Mouse (Mus musculus) hindbrain, embryonic 14.5 days (tissue): ENCODE results near the gene Aifm2. TPM values are rescaled to one million over a fixed set of nuclear protein-coding genes. Genes with fewer than 3 reads are reported as not detected.

ENCODE experiments used
- ATAC-seq: fragments of 200-750 bp; cut with Nextera tagmentation; 2 replicates; pipeline ENCODE4 v1.8.0; 2017; ENCODE audit warnings: moderate number of reproducible peaks, mild to moderate bottlenecking, moderate TSS enrichment, moderate library complexity; ENCODE audit not compliant: low FRiP score
- DNase-seq: peaks from one replicate; pipeline ENCODE4 v3.0.0-alpha.2; 2015; ENCODE audit warnings: low spot score
- H3K27ac ChIP-seq: fragments of 300-500 bp; sonication (generic); 2 replicates; pipeline ENCODE4 v1.5.1; 2014; ENCODE audit warnings: mild to moderate bottlenecking, moderate library complexity
- H3K27me3 ChIP-seq: fragments of 300-500 bp; sonication (generic); 2 replicates; pipeline ENCODE4 v1.6.1; 2014; ENCODE audit warnings: mild to moderate bottlenecking, low read length, mixed read lengths; ENCODE audit not compliant: control insufficient read depth, insufficient read depth
- H3K36me3 ChIP-seq: fragments of 300-500 bp; sonication (generic); replicated peaks from 2 replicates; pipeline ENCODE4 v1.6.1; 2014; ENCODE audit not compliant: control insufficient read depth, insufficient read depth
- H3K4me1 ChIP-seq: fragments of 300-500 bp; sonication (generic); replicated peaks from 2 replicates; pipeline ENCODE4 v1.6.1; 2014; ENCODE audit warnings: antibody characterized with exemption, low read length, mixed read lengths; ENCODE audit not compliant: control insufficient read depth, insufficient read depth
- H3K4me2 ChIP-seq: fragments of 300-500 bp; sonication (generic); replicated peaks from 2 replicates; pipeline ENCODE4 v1.6.1; 2014; ENCODE audit warnings: mild to moderate bottlenecking, moderate library complexity
- H3K4me3 ChIP-seq: fragments of 300-500 bp; sonication (generic); replicated peaks from 2 replicates; pipeline ENCODE4 v1.5.1; 2014; ENCODE audit warnings: mild to moderate bottlenecking, low read length
- H3K9ac ChIP-seq: fragments of 300-500 bp; sonication (generic); 2 replicates; pipeline ENCODE4 v1.6.1; 2014
- H3K9me3 ChIP-seq: fragments of 300-500 bp; sonication (generic); 2 replicates; pipeline ENCODE4 v1.6.1; 2016; ENCODE audit warnings: low read length; ENCODE audit not compliant: control insufficient read depth
- WGBS: fragments of 180-500 bp; shearing (Covaris S2); extraction: QIAGEN DNeasy Blood & Tissue Kit; methylation state at CpG from one replicate; pipeline ENCODE4 v1.1.7; 2014; 5-methylcytosine and 5-hydroxymethylcytosine counted together
- polyA plus RNA-seq: library from polyadenylated mRNA; unstranded; fragments of >200 nt; fragmentation: Nextera tagmentation; extraction: Ambion mirVana; gene quantifications from 2 replicates; pipeline ENCODE4 v1.2.1, GENCODE M21; 2014

Aifm2 gene
- polyA plus RNA-seq, result 11.9 and 12.3 TPM in 2 replicates

DNA sequence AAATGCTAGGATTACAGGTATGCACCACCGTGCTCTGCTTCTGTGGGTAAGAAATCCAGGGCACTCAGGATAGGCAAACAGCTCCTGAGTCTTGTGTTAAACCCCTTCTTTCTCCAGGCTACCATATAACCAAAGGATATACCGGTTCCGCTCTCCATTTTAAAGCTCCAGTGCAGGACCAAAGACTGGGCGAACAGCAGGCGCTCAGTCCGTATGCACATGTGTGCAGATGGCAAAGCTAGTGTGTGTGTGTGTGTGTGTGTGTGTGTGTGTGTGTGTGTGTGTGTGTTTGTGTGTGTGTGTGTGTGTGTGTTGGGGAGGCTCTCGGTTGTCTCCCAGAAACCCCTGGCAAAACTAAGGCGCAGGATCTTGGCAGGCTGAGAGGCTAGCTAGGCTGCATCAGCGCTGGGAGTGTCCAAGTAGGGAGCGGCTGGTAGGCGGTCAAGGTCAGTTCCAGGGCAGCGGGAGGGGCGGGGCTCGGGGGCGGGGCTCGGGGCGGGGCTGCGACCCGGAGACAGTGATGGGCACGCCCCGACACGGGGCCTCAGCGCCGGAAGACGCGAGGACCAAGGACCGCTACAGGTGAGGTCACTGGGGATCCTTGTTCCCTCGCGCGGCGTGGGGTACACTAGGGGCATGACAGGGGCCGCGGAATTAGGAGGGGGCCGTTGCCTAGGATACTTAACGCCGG is at the start of gene Aifm2:
Aifm2 (plus strand) TSS at position 493 of the 691 bp plus-strand sequence.
- Histone ChIP-seq H3K4me1 (no peaks in the 10 kb centered on the region), H3K4me3 (peak within 1 kb of the TSS; percentile 44), H3K27ac (no peak within 1 kb of the TSS), H3K4me2 (peak within 1 kb of the TSS; percentile 66), H3K27me3 (peaks cover 4% of the 10 kb centered on the region; the same call in 1 of the 2 replicates), H3K9me3 (no peaks in the 10 kb centered on the region), H3K36me3 (no peaks in the 10 kb centered on the region), H3K9ac (peak within 1 kb of the TSS; percentile 48)
- WGBS, result 14% methylated on average over 33 of the region's 36 CpGs
- DNase-seq (peak; percentile 34), ATAC-seq (peak; percentile 62; the same call in 1 of the 2 replicates)

DNA sequence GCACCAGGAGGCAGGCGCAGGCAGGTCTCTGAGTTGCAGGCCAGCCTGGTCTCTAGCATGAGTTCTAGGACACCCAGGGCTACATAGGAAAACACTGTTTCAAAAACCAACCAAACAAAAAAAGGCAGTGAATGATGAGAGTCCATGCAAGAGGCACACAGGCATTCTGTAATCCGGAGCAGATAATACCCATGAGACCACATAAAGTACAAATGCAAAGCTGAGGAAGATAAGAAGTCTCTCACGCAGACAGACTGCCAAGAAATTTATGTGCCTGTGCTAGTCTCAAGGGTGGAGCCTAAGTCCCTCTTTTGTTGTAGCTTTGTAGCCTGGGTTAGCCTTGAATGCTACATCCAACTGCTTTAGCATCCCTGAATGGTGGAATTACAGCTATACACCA is 49.4 kb upstream of the Aifm2 start:
- no peak overlapping the region for H3K27ac ChIP-seq
- WGBS, result 90% methylated on average over 3 of the region's 3 CpGs
- ATAC-seq, result no peak
- DNase-seq, result no peak
- no peak overlapping the region for H3K4me2 ChIP-seq
- H3K27me3 ChIP-seq, result no peaks in the 10 kb centered on the region
- H3K4me3 ChIP-seq, result no peak overlapping the region
- no peaks in the 10 kb centered on the region for H3K4me1 ChIP-seq
- H3K9me3 ChIP-seq, result no peaks in the 10 kb centered on the region
- peaks cover 99% of the 10 kb centered on the region for H3K36me3 ChIP-seq
- H3K9ac ChIP-seq, result no peak overlapping the region

DNA sequence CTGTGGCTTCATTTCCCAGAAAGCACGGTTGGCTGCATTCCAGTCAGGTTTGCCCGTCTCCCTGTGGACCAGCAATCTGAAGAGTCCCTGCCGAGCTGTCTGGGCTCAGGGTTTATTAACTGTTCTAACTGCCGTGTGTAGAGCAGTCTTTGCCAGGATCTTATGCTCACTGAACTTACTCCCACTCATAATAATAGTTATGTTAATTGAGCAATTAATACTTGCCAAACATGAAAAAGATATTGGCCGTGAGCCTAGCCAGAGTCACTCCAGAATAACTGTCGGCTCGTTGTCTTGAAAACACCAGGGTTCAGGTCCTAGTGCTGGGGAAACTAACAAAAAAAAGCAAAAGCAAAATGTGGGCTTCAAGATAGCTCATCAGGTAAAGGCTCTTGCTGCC is 45.8 kb upstream of the Aifm2 start:
- peaks cover 97% of the 10 kb centered on the region for H3K36me3 ChIP-seq
- peak; percentile 53 for DNase-seq
- H3K27ac ChIP-seq, result no peak overlapping the region

DNA sequence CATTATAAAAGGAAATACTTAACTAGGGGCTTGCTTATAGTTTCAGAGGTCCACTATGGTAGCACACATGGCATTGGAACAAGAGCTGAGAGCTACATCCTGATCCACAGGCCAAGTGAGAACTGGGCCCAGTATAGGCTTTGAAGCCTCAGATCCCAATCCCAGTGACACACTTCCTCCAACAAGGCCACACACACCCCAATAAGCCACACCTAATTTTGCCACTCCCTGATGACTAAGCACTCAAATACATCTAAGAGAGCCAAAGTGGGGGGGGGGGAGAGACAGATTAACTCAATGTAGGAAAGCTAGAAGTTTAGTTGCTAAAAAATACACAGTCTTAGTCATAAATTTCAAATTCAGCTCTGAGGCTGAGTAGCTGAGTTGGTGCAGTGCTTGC is 45.2 kb upstream of the Aifm2 start:
- H3K4me2 ChIP-seq, result no peak overlapping the region
- no peak for DNase-seq
- H3K9me3 ChIP-seq, result no peaks in the 10 kb centered on the region
- no peak overlapping the region for H3K9ac ChIP-seq
- H3K27ac ChIP-seq, result no peak overlapping the region
- ATAC-seq, result no peak
- peaks cover 97% of the 10 kb centered on the region for H3K36me3 ChIP-seq
- no peaks in the 10 kb centered on the region for H3K27me3 ChIP-seq
- no peaks in the 10 kb centered on the region for H3K4me1 ChIP-seq
- H3K4me3 ChIP-seq, result no peak overlapping the region

More for the DNA sequence above, 45.8 kb upstream of the Aifm2 start:
- no peak overlapping the region for H3K9ac ChIP-seq
- H3K9me3 ChIP-seq, result no peaks in the 10 kb centered on the region
- 38% methylated on average over 7 of the region's 7 CpGs for WGBS
- H3K4me1 ChIP-seq, result no peaks in the 10 kb centered on the region
- no peaks in the 10 kb centered on the region for H3K27me3 ChIP-seq
- H3K4me2 ChIP-seq, result no peak overlapping the region
- no peak overlapping the region for H3K4me3 ChIP-seq
- peak; percentile 84; the same call in 1 of the 2 replicates for ATAC-seq

DNA sequence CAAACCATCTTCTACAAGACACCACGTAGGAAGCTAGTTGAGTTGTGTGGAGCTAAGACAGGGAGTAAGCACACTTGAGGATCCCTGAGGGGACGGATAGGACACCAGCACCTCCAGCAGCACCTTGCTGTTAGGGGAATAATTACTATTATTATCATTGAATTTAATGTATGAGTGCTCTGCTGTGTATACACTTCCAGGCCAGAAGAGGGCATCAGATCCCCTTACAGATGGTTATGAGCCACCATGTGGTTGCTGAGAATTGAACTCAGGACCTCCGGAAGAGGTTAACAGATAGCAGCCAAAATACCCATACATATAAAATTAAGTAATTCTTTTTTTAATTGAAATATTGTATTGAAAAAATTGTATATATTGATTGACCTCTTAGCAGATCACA is 44.3 kb upstream of the Aifm2 start:
- Histone ChIP-seq H3K4me1 (no peaks in the 10 kb centered on the region), H3K9me3 (no peaks in the 10 kb centered on the region), H3K36me3 (peaks cover 96% of the 10 kb centered on the region), H3K27me3 (no peaks in the 10 kb centered on the region), H3K9ac (no peak overlapping the region), H3K27ac (no peak overlapping the region), H3K4me3 (no peak overlapping the region), H3K4me2 (no peak overlapping the region)
- WGBS, result 93% methylated on average over 3 of the region's 3 CpGs
- ATAC-seq (no peak), DNase-seq (no peak)

DNA sequence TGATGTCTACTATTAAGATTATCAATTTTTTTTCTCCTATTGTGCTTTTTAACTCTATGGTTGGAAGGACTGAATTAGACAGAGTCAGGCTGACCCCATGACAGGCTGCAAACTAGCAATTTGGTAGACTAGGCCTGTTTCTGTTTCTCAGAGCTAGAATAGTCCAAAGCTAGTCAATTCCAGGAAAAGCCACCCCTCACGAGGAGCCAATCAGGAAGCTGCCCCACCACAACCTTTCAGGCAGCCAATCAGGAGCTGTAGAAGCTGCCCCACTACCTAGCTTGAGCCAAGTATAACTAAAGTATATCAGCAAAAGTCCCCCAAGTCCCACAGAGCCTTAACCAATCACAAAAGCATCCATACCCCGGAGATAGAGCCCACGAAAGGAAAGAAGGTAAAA is 39.1 kb upstream of the Aifm2 start:
- 85% methylated on average over 3 of the region's 3 CpGs for WGBS
- no peak overlapping the region for H3K4me3 ChIP-seq

DNA sequence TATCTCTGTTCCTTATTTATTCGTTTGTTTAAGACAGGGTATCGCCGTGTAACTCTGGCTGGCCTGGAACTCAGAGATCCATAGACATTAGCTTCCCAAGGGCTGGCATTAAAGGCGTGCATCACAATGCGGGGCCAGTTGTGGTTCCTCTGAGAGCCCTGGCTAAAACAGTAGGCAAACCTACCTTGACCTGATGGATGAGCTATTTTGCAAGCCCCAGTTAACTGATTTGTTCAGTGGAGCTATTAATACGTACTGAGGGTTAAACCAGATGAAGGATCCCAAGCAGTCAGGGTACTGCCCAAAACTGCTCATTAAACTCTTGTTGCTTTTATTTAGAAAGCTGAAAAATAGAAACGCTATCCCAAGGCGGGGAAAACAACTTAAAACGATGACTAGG is 35.5 kb upstream of the Aifm2 start:
- 43% methylated on average over 9 of the region's 9 CpGs for WGBS

More for the DNA sequence above, 39.1 kb upstream of the Aifm2 start:
- H3K36me3 ChIP-seq, result peaks cover 48% of the 10 kb centered on the region
- peaks cover 7% of the 10 kb centered on the region for H3K4me1 ChIP-seq
- H3K27me3 ChIP-seq, result no peaks in the 10 kb centered on the region
- H3K27ac ChIP-seq, result no peak overlapping the region
- DNase-seq, result no peak
- no peak overlapping the region for H3K4me2 ChIP-seq
- no peaks in the 10 kb centered on the region for H3K9me3 ChIP-seq
- ATAC-seq, result no peak
- no peak overlapping the region for H3K9ac ChIP-seq

DNA sequence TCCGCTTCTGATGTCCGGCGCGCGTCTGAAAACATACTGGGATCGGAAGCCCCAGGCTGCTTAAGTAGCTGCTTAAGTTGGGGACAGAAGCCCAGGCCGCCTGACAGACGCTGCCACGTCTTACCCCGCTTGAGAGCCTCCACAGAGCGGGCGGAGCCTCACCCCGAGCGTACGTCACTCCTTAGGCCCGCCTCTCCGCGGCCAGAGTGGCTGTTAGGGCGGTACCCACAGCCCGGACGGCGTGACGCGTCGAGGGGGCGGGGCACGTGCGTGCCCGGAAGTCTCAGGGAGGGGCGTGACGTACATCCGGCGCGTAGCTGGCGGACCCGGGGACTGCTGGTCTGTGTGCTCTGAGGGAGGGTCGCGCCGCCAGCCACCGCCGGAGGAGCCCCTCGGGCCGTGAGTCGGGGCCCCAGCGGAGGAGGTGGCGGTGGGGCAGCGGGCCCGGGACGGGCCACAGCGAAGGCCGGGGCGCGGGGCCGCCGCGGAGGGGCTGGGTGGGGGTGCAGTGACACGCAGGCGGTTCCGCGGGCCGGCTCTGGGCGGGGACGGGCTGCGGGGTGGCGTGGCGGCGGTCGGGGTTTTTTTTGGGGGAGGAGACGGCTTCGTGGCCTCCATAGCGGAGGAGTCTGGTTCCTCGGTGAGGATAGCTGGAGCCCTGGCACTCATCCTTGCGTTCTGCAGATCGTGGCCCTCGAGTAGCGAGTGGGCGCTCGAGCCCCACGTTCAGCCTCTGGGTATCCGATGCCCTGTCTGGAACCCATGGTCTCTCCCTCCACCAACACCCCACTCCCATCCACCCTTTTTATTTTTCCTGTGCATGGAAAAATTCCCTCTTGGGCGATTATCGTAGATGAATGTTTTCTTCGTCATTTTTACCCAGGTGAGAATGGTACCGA is 34.8 kb upstream of the Aifm2 start, which contains the start of gene Sar1a:
Sar1a (plus strand) TSS at position 285 of the 899 bp plus-strand sequence.
- Histone ChIP-seq H3K27ac (peak within 1 kb of the TSS; percentile 84), H3K9ac (peak within 1 kb of the TSS; percentile 94), H3K9me3 (no peaks in the 10 kb centered on the region), H3K27me3 (no peaks in the 10 kb centered on the region), H3K4me3 (peak within 1 kb of the TSS; percentile 93), H3K36me3 (peaks cover 21% of the 10 kb centered on the region), H3K4me1 (peaks cover 13% of the 10 kb centered on the region), H3K4me2 (peak within 1 kb of the TSS; percentile 95)
- DNase-seq, result peak; percentile 99
- ATAC-seq, result peak; percentile 100
- WGBS, result under 1% methylated on average over 67 of the region's 84 CpGs

More for the DNA sequence above, 35.5 kb upstream of the Aifm2 start:
- ATAC-seq, result peak; percentile 3; the same call in 1 of the 2 replicates
- DNase-seq, result no peak
- H3K4me2 ChIP-seq, result peak overlapping the region; percentile 76
- no peaks in the 10 kb centered on the region for H3K9me3 ChIP-seq
- H3K27me3 ChIP-seq, result no peaks in the 10 kb centered on the region
- peak overlapping the region; percentile 94 for H3K9ac ChIP-seq
- peak overlapping the region; percentile 93 for H3K4me3 ChIP-seq
- peaks cover 13% of the 10 kb centered on the region for H3K4me1 ChIP-seq
- H3K27ac ChIP-seq, result peak overlapping the region; percentile 84
- peaks cover 21% of the 10 kb centered on the region for H3K36me3 ChIP-seq

DNA sequence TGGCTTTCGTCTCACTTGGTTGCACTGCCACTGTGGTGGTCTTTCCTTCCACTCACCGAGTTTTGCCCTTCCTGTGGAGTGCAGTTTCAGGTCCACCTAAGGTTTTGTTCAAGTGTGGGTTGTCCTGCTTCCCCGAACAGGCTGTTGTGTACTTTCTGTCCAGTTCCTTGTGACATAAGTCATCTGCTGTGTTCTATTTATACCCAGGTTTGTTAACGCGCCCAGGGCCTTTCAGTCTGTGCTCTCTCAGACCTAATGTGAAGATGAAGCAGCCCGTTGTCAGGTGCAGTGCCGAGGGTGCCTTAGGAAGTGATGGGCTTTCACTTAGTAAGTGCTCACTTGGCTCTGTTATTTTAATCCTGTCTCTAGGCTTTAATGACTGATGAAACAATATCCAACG is 25.7 kb upstream of the Aifm2 start:
- H3K9me3 ChIP-seq, result no peaks in the 10 kb centered on the region
- no peak overlapping the region for H3K27ac ChIP-seq
- no peak overlapping the region for H3K4me3 ChIP-seq
- DNase-seq, result no peak
- no peak for ATAC-seq
- H3K4me1 ChIP-seq, result no peaks in the 10 kb centered on the region
- no peak overlapping the region for H3K9ac ChIP-seq
- H3K27me3 ChIP-seq, result no peaks in the 10 kb centered on the region
- peaks cover 90% of the 10 kb centered on the region for H3K36me3 ChIP-seq
- H3K4me2 ChIP-seq, result no peak overlapping the region
- 90% methylated on average over 8 of the region's 8 CpGs for WGBS
